Mouse (Mus musculus) forebrain, postnatal 0 days (tissue): Measurements from ENCODE around the gene Tle2. TPM values are rescaled to one million over a fixed set of nuclear protein-coding genes. Genes with fewer than 3 reads are reported as not detected.

Experiments used
- ATAC-seq: fragments of 200-750 bp; cut with Nextera tagmentation; 2 replicates; pipeline ENCODE4 v1.8.0; 2017; ENCODE audit warnings: mild to moderate bottlenecking, moderate library complexity
- DNase-seq: peaks from one replicate; pipeline ENCODE4 v3.0.0-alpha.2; 2015
- H3K27ac ChIP-seq: fragments of 300-500 bp; sonication (generic); 2 replicates; pipeline ENCODE4 v1.5.1; 2014; ENCODE audit warnings: low read depth, mild to moderate bottlenecking, antibody characterized with exemption, low read length, moderate library complexity, mixed read lengths
- H3K27me3 ChIP-seq: fragments of 300-500 bp; sonication (generic); 2 replicates; pipeline ENCODE4 v1.6.1; 2014; ENCODE audit warnings: mild to moderate bottlenecking, low read length, mixed read lengths; ENCODE audit not compliant: insufficient read depth
- H3K36me3 ChIP-seq: fragments of 300-500 bp; sonication (generic); 2 replicates; pipeline ENCODE4 v1.6.1; 2014; ENCODE audit warnings: mild to moderate bottlenecking, moderate library complexity; ENCODE audit not compliant: insufficient read depth
- H3K4me1 ChIP-seq: fragments of 300-500 bp; sonication (generic); 2 replicates; pipeline ENCODE4 v1.6.1; 2014; ENCODE audit warnings: antibody characterized with exemption; ENCODE audit not compliant: insufficient read depth
- H3K4me2 ChIP-seq: fragments of 300-500 bp; sonication (generic); 2 replicates; pipeline ENCODE4 v1.6.1; 2014; ENCODE audit warnings: low read depth, mild to moderate bottlenecking, moderate library complexity
- H3K4me3 ChIP-seq: fragments of 300-500 bp; sonication (generic); 2 replicates; pipeline ENCODE4 v1.5.1; 2014; ENCODE audit warnings: low read depth, low read length, mixed read lengths
- H3K9ac ChIP-seq: fragments of 300-500 bp; sonication (generic); 2 replicates; pipeline ENCODE4 v1.6.1; 2014; ENCODE audit warnings: mild to moderate bottlenecking
- H3K9me3 ChIP-seq: fragments of 300-500 bp; sonication (generic); 2 replicates; pipeline ENCODE4 v1.6.1; 2016; ENCODE audit warnings: low read length
- CTCF ChIP-seq: sonication (generic); IDR thresholded peaks from 2 replicates; pipeline ENCODE4 v1.5.1; 2016; ENCODE audit warnings: antibody characterized with exemption, control low read depth, low read depth
- WGBS: fragments of 180-500 bp; shearing (Covaris S2); extraction: QIAGEN DNeasy Blood & Tissue Kit; methylation state at CpG from one replicate; pipeline ENCODE4 v1.1.7; 2014; 5-methylcytosine and 5-hydroxymethylcytosine counted together
- polyA plus RNA-seq: library from polyadenylated mRNA; unstranded; fragments of >200 nt; fragmentation: Nextera tagmentation; extraction: Ambion mirVana; gene quantifications from 2 replicates; pipeline ENCODE4 v1.2.1, GENCODE M21; 2015
- total RNA-seq: library from RNA; depleted of rRNA; stranded (reverse); fragments of >200 nt; gene quantifications from 2 replicates; pipeline ENCODE4 v1.2.3, GENCODE M21; 2014

The Tle2 gene
- total and polyA plus RNA-seq, 2 experiments from 2014 or later, result 25.6 to 30.5 TPM

GRCm38 (mm10) chr10:81538321-81539048 is 35.9 kb upstream of the Tle2 start:
- DNase-seq (no peak), ATAC-seq (no peak)
- Histone ChIP-seq H3K36me3 (no peaks in the 10 kb centered on the region; the same call in 1 of the 2 replicates), H3K4me3 (no peak overlapping the region), H3K27me3 (no peaks in the 10 kb centered on the region), H3K4me1 (peaks cover 7% of the 10 kb centered on the region; the same call in 1 of the 2 replicates), H3K9ac (no peak overlapping the region), H3K4me2 (no peak overlapping the region), H3K9me3 (no peaks in the 10 kb centered on the region), H3K27ac (no peak overlapping the region)
- WGBS, result 91% methylated on average over 3 of the region's 3 CpGs
- no peak for TF ChIP-seq CTCF

DNA sequence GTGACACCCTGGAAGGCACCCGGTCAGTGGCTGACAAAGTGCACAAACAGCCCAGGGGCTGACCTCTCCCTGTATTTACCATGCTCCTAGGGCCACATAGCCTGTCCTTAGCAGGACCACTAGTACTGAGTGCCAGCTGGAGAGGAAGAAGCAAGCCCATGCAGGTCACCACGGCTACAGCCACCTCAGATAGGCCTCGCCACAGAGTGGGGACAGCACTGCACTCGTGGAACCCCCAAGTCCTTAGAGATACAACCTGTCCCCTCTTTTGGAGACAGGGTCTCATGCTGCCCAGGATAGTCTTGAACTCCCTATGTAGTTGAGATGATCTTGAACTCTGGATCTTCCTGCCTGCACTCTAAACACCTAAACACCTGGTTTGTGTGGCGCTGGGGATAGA is 33.0 kb upstream of the Tle2 start:
- Histone ChIP-seq H3K27ac (no peak overlapping the region), H3K36me3 (no peaks in the 10 kb centered on the region), H3K9ac (no peak overlapping the region), H3K9me3 (no peaks in the 10 kb centered on the region), H3K27me3 (no peaks in the 10 kb centered on the region), H3K4me1 (peaks cover 17% of the 10 kb centered on the region), H3K4me2 (no peak overlapping the region), H3K4me3 (no peak overlapping the region)
- DNase-seq (no peak), ATAC-seq (no peak)
- 92% methylated on average over 5 of the region's 5 CpGs for WGBS
- TF ChIP-seq CTCF, result no peak

DNA sequence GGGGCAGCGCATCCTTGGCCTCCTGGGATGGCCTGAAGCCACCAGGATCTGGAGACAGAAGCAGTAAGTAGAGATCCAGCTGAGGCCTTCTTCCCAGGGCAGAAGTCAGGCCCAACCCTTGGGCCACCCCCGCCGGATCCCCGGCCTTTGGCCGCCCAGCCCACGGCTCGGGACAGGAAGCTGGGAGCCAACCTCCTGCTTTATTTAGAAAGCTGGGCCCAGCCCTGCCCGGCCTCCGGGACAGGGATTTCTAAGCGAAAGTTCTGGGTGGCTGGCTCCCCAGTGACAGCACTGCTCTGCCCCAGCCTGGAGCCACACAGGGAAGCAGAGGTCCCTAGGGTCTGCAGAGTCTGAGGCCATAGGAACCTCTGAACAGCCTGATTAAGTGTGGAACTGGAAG is 32.6 kb upstream of the Tle2 start:
- Histone ChIP-seq H3K9me3 (no peaks in the 10 kb centered on the region), H3K36me3 (no peaks in the 10 kb centered on the region), H3K4me1 (peaks cover 17% of the 10 kb centered on the region), H3K27me3 (no peaks in the 10 kb centered on the region), H3K9ac (no peak overlapping the region), H3K4me2 (no peak overlapping the region), H3K27ac (no peak overlapping the region), H3K4me3 (no peak overlapping the region)
- no peak for TF ChIP-seq CTCF
- DNase-seq (no peak), ATAC-seq (no peak)
- 85% methylated on average over 10 of the region's 10 CpGs for WGBS

GRCm38 (mm10) chr10:81542727-81543460 is 31.5 kb upstream of the Tle2 start:
- no peaks in the 10 kb centered on the region for H3K9me3 ChIP-seq
- ATAC-seq (no peak), DNase-seq (no peak)
- no peaks in the 10 kb centered on the region for H3K27me3 ChIP-seq
- no peak for TF ChIP-seq CTCF
- 76% methylated on average over 7 of the region's 7 CpGs for WGBS
- peaks cover 17% of the 10 kb centered on the region for H3K4me1 ChIP-seq
- H3K9ac ChIP-seq, result peak overlapping the region; percentile 93
- H3K4me3 ChIP-seq, result no peak overlapping the region
- no peaks in the 10 kb centered on the region for H3K36me3 ChIP-seq
- H3K27ac ChIP-seq, result no peak overlapping the region
- H3K4me2 ChIP-seq, result peak overlapping the region; percentile 89

DNA sequence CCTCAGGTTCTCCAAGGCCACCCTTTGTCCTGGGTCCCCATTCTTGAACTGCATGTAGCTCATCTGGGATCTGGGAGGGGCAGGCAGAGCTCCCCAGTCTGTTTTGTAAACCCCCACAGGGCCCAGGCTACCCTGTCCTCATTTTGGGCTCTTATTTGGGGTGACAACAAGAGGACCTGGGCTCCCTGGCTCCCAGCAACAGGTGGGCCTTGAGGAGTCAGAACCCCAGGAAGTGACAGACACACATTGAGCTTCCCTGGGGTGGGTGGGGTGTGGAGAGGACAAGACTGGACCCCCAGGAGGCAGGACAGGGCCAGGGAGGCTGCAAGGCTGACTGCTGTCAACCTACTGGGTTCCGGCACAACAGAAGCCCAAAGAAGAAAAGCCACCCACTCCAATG is 30.7 kb upstream of the Tle2 start:
- Histone ChIP-seq H3K9me3 (no peaks in the 10 kb centered on the region), H3K4me1 (peaks cover 17% of the 10 kb centered on the region), H3K9ac (peak overlapping the region; percentile 93), H3K4me2 (peak overlapping the region; percentile 89), H3K27me3 (no peaks in the 10 kb centered on the region), H3K36me3 (no peaks in the 10 kb centered on the region), H3K4me3 (peak overlapping the region; percentile 81), H3K27ac (no peak overlapping the region)
- no peak for DNase-seq
- ATAC-seq, result no peak
- TF ChIP-seq CTCF, result no peak
- WGBS, result 65% methylated on average over 1 of the region's 1 CpGs

- Histone ChIP-seq H3K27ac (peak overlapping the region; percentile 87), H3K27me3 (no peaks in the 10 kb centered on the region), H3K4me2 (peak overlapping the region; percentile 89), H3K4me1 (peaks cover 17% of the 10 kb centered on the region), H3K36me3 (no peaks in the 10 kb centered on the region), H3K4me3 (peak overlapping the region; percentile 81), H3K9ac (peak overlapping the region; percentile 93), H3K9me3 (no peaks in the 10 kb centered on the region)
- DNase-seq, result no peak
- ATAC-seq, result no peak
- 6% methylated on average over 79 of the region's 93 CpGs for WGBS
- TF ChIP-seq CTCF, result peak; percentile 1; the same call in 1 of the 2 replicates
Measured at GRCm38 (mm10) chr10:81544296-81545160, 29.8 kb upstream of the Tle2 start.
